Mouse (Mus musculus): ENCODE data around the gene Luc7l3.

Luc7l3 gene

GRCm38 (mm10) chr11:94290062-94290740 lies 31.6 kb downstream of the Luc7l3 start:
- peak; percentile 77 for DNase-seq

GRCm38 (mm10) chr11:94287105-94287504 lies 34.7 kb downstream of the Luc7l3 start:
- DNase-seq: no peak

DNA sequence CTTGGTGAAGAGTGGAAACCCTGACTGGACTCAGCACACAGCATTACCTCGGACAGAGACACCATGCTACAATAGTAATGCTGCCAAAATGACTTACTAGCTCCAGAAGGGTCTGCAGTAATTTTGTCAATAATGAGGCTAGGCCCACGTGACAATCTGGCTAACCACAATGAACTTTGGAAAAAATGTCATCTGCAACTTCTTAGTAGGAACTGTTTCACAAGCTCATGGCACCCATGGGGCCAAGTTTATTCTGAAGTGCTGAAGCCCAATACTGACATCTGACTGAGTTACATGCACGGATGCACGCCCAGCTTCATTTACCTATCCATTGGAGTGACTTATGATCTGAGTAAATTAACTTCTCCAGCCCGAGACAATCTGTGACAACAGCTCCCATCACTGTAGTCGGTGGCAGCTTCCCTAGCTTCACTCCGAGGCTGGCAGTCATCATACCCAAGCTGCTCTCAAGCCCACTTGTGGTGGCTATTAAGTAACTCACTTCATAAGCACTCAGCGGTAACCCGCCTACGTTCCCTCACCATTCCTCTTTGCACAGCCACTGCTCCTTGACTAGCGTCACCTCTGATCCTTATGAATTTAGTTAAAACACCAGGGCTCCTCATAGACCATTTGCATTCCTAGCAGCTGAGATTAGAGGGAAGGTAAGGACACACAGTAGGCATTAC lies 35.8 kb downstream of the Luc7l3 start:
- DNase-seq: no peak

DNA sequence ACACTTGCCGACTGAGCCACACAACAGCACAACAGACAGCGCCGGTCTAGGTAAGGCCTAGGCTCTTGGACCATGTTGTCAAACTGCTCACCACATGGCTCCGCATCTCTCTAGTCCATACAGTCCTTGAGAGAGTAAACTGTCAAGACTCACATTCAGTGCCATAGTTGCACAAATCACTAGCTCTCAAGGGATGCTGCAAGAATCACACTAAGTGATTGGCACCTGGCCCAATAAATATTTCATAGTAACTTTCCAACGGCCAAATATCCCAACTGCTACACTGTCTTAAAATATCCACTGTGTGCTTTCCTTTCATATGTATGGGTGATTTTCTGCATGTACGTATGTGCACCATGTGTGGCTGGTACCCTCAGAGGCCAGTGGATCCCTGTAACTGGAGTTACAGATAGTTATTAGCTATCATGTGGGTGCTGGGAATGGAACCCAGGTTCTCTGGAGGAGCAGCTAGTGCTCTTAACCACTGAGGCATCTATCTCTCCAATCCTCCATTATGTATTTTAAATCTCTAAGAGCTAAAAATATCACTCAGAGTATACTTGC lies 38.2 kb downstream of the Luc7l3 start:
- no peak for DNase-seq

GRCm38 (mm10) chr11:94282291-94282690 lies 39.5 kb downstream of the Luc7l3 start:
- DNase-seq: no peak

GRCm38 (mm10) chr11:94281199-94282181 lies 40.3 kb downstream of the Luc7l3 start, which contains the start of gene Gm21885:
Gene Gm21885 (plus strand): TSS chr11:94281873.
- DNase-seq: no peak

DNA sequence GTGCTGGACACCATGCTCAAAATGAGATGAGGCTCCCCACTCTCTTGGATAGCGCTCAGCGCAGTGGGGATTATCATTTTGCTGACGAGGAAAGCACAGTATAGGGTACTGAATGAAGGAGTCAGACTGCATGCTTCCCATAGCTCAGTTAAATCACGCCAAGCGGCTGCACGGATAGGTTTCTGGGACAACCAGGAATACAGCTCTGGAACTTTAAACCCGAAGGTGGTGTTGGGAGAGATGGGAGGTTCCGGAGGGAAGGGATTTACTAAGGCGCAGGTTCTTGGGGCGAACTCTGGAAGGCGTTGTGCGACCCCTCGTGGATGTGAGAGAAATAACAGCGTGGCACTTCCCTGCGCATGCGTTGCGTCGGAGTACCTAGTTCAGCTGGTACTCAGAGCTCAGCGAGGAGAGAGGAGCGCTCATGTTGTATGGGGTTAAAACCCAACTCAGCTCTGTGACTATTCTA lies 44.9 kb downstream of the Luc7l3 start:
- peak; percentile 85 for DNase-seq

DNA sequence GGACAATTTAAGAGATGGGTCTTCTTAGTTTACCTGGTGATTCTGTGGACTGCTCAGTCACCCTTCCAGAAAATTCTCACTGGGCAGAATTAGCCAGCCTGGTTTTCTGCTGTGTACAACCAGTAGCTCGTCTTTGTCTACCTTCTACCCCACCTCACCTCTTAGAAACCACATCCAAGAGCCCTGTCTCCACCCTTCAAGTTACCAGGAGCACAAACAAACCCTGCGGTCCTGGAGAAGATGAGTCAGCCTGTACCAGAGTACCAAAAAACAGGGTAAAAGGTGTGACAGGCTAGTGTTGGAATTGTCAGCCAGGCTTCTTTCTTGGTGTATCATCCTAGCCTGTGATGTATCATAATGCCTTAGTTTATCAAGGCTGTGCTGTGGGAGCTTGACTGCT lies 46.1 kb downstream of the Luc7l3 start:
- no peak for DNase-seq

DNA sequence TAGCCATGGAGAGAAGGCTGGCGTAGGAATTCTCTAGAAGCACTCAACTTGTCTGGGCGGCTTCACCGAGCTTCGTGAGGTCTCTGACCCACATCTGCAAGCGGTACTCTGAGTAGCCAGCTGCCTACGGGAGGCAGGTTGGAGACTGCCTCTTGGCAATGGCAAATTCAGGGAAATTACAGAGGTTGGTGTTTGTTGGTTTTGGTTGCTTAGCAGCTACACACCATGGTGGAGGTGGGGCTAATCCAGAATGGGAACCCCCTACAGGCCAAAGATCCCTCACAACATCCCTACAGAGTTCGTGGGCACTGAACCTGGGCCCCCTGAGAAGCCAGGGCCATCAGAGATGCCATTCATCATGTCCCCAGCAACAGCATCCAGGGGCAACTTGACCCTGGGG lies 46.6 kb downstream of the Luc7l3 start:
- DNase-seq: no peak

- peak; percentile 86 for DNase-seq
These were observed 47.5 kb downstream of the Luc7l3 start for GRCm38 (mm10) chr11:94274206-94274867.

- DNase-seq: no peak
These were observed 48.5 kb downstream of the Luc7l3 start for GRCm38 (mm10) chr11:94272960-94273927.

DNA sequence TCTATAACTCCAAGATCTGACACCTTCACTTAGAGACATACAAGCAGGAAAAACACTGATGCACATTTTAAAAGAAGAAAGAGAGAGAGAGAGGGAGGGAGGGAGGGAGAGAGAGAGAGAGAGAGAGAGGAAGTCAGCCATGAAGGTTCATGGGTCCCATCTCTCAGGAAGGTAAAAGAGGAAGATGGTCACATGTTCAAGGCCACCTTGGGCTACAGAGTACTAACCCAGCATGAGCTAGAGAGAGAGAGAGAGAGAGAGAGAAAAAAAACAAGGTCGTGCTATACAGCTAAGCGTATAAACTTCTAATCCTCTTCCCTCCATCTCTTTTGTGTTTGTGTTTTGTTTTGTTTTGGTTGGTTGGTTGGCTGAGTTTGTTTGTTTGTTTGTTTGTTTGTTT lies 50.8 kb downstream of the Luc7l3 start:
- DNase-seq: no peak

DNA sequence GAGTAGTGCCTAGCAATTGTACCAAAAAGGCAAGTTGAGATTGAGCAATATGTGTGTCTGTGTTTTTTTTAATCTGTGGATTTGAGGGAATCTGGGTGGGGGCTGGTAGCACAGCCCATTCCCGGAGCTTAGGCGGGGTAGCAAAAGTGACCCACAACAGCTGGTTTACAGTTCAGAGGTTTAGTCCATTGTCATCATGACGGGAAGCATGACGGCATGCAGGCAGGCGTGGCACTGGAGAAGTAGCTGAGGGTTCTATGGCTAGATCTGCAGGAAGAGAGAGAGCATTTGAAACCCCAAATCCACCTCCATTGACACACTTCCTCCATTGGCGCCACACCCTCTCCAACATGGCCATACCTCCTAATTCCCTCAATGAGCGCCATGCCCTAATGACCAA lies 51.9 kb downstream of the Luc7l3 start:
- no peak for DNase-seq

DNA sequence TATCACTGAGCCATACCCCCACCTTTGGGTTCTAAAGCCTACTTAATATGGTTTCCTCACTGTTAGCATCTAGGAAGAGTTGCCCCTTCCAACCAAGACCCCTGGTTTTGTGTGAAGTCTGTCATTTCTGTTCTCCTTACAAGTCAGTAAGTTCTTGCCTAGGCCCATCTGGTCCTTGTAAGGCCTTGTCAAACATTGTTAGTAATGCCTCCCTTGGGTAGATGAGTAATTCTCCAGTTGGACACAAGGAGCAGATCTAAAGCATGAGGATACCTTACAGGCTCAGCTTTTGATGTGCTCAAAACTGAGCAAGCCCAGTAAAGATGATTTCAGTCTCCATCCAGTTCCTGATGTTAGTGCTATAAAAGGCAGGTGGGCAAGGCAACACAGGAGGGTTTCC lies 53.0 kb downstream of the Luc7l3 start:
- DNase-seq: no peak

DNA sequence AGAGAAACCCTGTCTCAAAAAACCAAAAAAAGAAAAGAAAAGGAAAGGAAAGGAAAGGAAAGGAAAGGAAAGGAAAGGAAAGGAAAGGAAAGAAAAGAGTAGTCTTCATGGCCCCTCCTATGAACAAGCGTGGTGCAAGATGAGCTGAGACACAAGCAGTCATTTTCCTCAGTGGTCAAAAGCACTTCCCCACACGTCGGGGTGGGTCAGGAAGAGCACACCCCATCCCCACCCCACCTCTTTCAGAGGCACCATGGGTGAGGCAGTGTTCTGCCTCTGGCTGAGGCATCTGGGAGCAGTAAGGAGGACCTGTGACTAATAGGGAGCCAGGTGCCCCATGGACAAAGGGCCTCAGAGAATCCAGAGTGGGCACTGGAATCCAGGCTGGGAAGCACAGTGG lies 55.6 kb downstream of the Luc7l3 start:
- peak; percentile 25 for DNase-seq

GRCm38 (mm10) chr11:94265134-94265785 lies 56.5 kb downstream of the Luc7l3 start:
- DNase-seq: peak; percentile 80

DNA sequence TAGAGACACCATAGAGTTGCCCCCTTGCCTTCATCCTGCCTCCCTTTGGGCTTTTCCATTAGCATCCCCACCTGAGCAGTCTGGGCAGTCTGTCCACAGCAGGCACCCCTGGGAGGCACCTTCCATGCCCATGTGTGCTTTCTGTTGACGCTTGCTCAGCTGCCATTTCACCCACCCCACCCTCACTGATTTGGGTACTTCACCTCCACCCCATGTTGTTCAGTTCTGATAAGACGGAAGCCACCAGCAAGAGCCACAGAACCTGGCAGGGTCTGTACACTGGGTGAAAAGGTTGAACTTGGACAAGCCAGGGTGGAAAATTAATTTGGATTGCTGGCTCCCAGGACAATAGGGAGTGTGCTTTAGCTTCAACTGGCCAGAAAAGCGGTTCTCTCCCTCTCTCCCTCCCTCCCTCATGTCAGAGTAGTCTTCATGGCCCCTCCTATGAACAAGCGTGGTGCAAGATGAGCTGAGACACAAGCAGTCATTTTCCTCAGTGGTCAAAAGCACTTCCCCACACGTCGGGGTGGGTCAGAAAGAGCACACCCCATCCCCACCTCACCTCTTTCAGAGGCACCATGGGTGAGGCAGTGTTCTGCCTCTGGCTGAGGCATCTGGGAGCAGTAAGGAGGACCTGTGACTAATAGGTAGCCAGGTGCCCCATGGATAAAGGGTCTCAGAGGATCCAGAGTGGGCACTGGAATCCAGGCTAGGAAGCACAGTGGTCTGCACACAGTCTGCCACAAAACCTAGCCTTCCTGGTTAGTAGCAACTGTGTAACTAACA lies 60.0 kb downstream of the Luc7l3 start:
- peak; percentile 86 for DNase-seq

DNA sequence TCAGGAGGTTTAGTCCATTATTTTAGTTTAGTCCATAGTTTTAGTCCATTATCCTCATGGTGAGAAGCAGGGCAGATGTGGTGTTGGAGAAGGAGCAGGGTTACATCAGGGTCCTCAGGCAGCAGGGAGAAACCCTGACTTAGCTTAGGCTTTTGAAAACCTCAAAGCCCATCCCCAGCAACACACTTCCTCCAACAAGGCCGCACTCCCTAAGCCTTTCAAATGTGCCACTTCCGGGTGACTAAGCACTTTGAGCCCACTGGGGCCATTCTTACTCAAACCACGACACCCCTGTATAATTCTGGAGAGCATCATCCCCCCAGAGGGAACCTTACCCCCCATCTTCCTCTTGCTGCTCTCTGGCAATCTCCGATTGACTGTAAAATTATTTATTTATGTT lies 62.0 kb downstream of the Luc7l3 start:
- peak; percentile 15 for DNase-seq

- no peak for DNase-seq
These were observed 63.8 kb downstream of the Luc7l3 start for GRCm38 (mm10) chr11:94257987-94258386.

DNA sequence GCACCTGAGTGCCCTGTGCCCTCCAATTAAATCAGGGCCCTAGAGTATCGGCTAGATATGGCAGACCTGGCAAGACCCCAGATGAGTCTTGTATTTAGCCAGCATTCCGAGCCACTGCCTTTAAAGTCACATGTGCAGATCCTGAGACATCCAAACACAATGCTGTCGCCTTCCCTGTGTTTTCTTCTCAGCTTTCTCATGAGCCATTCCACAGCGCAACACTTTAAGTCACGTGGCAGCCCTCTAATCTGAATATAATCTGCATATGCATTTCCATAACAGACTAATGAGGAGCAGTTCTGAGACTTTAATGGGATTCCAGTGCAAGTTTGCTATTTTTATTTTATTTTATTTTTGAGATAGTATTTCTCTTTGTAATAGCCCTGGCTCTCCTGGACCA lies 66.1 kb downstream of the Luc7l3 start:
- no peak for DNase-seq

Data from liver (tissue).